Mouse (Mus musculus): ENCODE results near the gene Rgl1. TPM values are rescaled to one million over a fixed set of nuclear protein-coding genes. Genes with fewer than 3 reads are reported as not detected.
"Not testable (repeated sequence)": the region's sequence is repeated elsewhere in the genome, so short reads cannot be mapped to it uniquely, and the experiment has no call there.

Rgl1 gene
- polyA plus RNA-seq, 1 experiment: 7.1 TPM

GRCm38 (mm10) chr1:152654851-152655250 lies 111.3 kb downstream of the Rgl1 start:
- TF ChIP-seq CTCF (IDR thresholded peaks at IDR 0.05; ENCODE audit: borderline replicate concordance, control insufficient read depth, extremely low read depth, insufficient read depth, low read length, poor library complexity): no peak
- TF ChIP-seq POLR2A (IDR thresholded peaks at IDR 0.05; ENCODE audit: control insufficient read depth, extremely low read depth, insufficient read depth, low read length, poor library complexity): no peak
- DNase-seq: no peak
- no peak overlapping the region for H3K27ac ChIP-seq (ENCODE audit: control insufficient read depth, insufficient read depth, low read length)
- H3K27me3 ChIP-seq (ENCODE audit: control insufficient read depth, insufficient read depth, low read length): no peaks in the 10 kb centered on the region; the same call in 1 of the 2 replicates
- no peaks in the 10 kb centered on the region for H3K36me3 ChIP-seq (ENCODE audit: control insufficient read depth, insufficient read depth, low read length)
- WGBS: 97% methylated on average over 6 of the region's 6 CpGs
- H3K4me3 ChIP-seq (ENCODE audit: control insufficient read depth, insufficient read depth, low read length): no peak overlapping the region
- H3K4me1 ChIP-seq (replicated peaks; ENCODE audit: control insufficient read depth, insufficient read depth, low read length): no peaks in the 10 kb centered on the region

- TF ChIP-seq CTCF (IDR thresholded peaks at IDR 0.05; ENCODE audit: borderline replicate concordance, control insufficient read depth, extremely low read depth, insufficient read depth, low read length, poor library complexity): no peak
- TF ChIP-seq POLR2A (IDR thresholded peaks at IDR 0.05; ENCODE audit: control insufficient read depth, extremely low read depth, insufficient read depth, low read length, poor library complexity): no peak
- WGBS: 94% methylated on average over 1 of the region's 1 CpGs
Observed at GRCm38 (mm10) chr1:152651495-152651874, 114.7 kb downstream of the Rgl1 start.

GRCm38 (mm10) chr1:152650856-152651494 lies 115.2 kb downstream of the Rgl1 start:
- no peak for DNase-seq
- no peak overlapping the region for H3K27ac ChIP-seq (ENCODE audit: control insufficient read depth, insufficient read depth, low read length)
- 97% methylated on average over 6 of the region's 6 CpGs for WGBS
- TF ChIP-seq CTCF (IDR thresholded peaks at IDR 0.05; ENCODE audit: borderline replicate concordance, control insufficient read depth, extremely low read depth, insufficient read depth, low read length, poor library complexity): no peak
- no peak for TF ChIP-seq POLR2A (IDR thresholded peaks at IDR 0.05; ENCODE audit: control insufficient read depth, extremely low read depth, insufficient read depth, low read length, poor library complexity)
- H3K4me3 ChIP-seq (ENCODE audit: control insufficient read depth, insufficient read depth, low read length): no peak overlapping the region
- H3K27me3 ChIP-seq (ENCODE audit: control insufficient read depth, insufficient read depth, low read length): no peaks in the 10 kb centered on the region; the same call in 1 of the 2 replicates
- H3K36me3 ChIP-seq (ENCODE audit: control insufficient read depth, insufficient read depth, low read length): no peaks in the 10 kb centered on the region
- 0 out of 2 replicates have a peak, but pooled peaks cover 3% of the 10 kb centered on the region for H3K4me1 ChIP-seq (replicated peaks; ENCODE audit: control insufficient read depth, insufficient read depth, low read length)

More at GRCm38 (mm10) chr1:152651495-152651874, 114.7 kb downstream of the Rgl1 start:
- Histone ChIP-seq H3K27ac (ENCODE audit: control insufficient read depth, insufficient read depth, low read length) (no peak overlapping the region), H3K4me3 (ENCODE audit: control insufficient read depth, insufficient read depth, low read length) (no peak overlapping the region), H3K36me3 (ENCODE audit: control insufficient read depth, insufficient read depth, low read length) (no peaks in the 10 kb centered on the region), H3K27me3 (ENCODE audit: control insufficient read depth, insufficient read depth, low read length) (no peaks in the 10 kb centered on the region; the same call in 1 of the 2 replicates), H3K4me1 (replicated peaks; ENCODE audit: control insufficient read depth, insufficient read depth, low read length) (0 out of 2 replicates have a peak, but pooled peaks cover 3% of the 10 kb centered on the region)
- DNase-seq: no peak

GRCm38 (mm10) chr1:152648052-152648451 lies 118.1 kb downstream of the Rgl1 start:
- Histone ChIP-seq H3K4me1 (replicated peaks; ENCODE audit: control insufficient read depth, insufficient read depth, low read length) (0 out of 2 replicates have a peak, but pooled peaks cover 3% of the 10 kb centered on the region), H3K27ac (ENCODE audit: control insufficient read depth, insufficient read depth, low read length) (no peak overlapping the region), H3K4me3 (ENCODE audit: control insufficient read depth, insufficient read depth, low read length) (no peak overlapping the region), H3K27me3 (ENCODE audit: control insufficient read depth, insufficient read depth, low read length) (no peaks in the 10 kb centered on the region; the same call in 1 of the 2 replicates), H3K36me3 (ENCODE audit: control insufficient read depth, insufficient read depth, low read length) (no peaks in the 10 kb centered on the region)
- no peak for TF ChIP-seq CTCF (IDR thresholded peaks at IDR 0.05; ENCODE audit: borderline replicate concordance, control insufficient read depth, extremely low read depth, insufficient read depth, low read length, poor library complexity)
- 95% methylated on average over 5 of the region's 5 CpGs for WGBS
- no peak for DNase-seq

- WGBS: 96% methylated on average over 10 of the region's 10 CpGs
- not testable (repeated sequence) for H3K36me3 ChIP-seq (ENCODE audit: control insufficient read depth, insufficient read depth, low read length); H3K4me1 ChIP-seq (replicated peaks; ENCODE audit: control insufficient read depth, insufficient read depth, low read length); H3K27ac ChIP-seq (ENCODE audit: control insufficient read depth, insufficient read depth, low read length); H3K4me3 ChIP-seq (ENCODE audit: control insufficient read depth, insufficient read depth, low read length); DNase-seq; H3K27me3 ChIP-seq (ENCODE audit: control insufficient read depth, insufficient read depth, low read length)
Observed at GRCm38 (mm10) chr1:152642207-152642606, 123.9 kb downstream of the Rgl1 start.

GRCm38 (mm10) chr1:152640195-152640981 lies 125.8 kb downstream of the Rgl1 start:
- Histone ChIP-seq H3K36me3 (ENCODE audit: control insufficient read depth, insufficient read depth, low read length) (no peaks in the 10 kb centered on the region), H3K4me1 (replicated peaks; ENCODE audit: control insufficient read depth, insufficient read depth, low read length) (no peaks in the 10 kb centered on the region), H3K27me3 (ENCODE audit: control insufficient read depth, insufficient read depth, low read length) (no peaks in the 10 kb centered on the region; the same call in 1 of the 2 replicates), H3K27ac (ENCODE audit: control insufficient read depth, insufficient read depth, low read length) (no peak overlapping the region), H3K4me3 (ENCODE audit: control insufficient read depth, insufficient read depth, low read length) (no peak overlapping the region)
- DNase-seq: no peak
- WGBS: 89% methylated on average over 11 of the region's 11 CpGs
- no peak for TF ChIP-seq CTCF (IDR thresholded peaks at IDR 0.05; ENCODE audit: borderline replicate concordance, control insufficient read depth, extremely low read depth, insufficient read depth, low read length, poor library complexity)
- no peak for TF ChIP-seq POLR2A (IDR thresholded peaks at IDR 0.05; ENCODE audit: control insufficient read depth, extremely low read depth, insufficient read depth, low read length, poor library complexity)
